Mouse (Mus musculus) kidney, adult 8-10 months (tissue): ENCODE measurements around the gene 4930505A04Rik.
"Not testable (repeated sequence)": the region's sequence is repeated elsewhere in the genome, so short reads cannot be mapped to it uniquely, and the experiment has no call there.

Experiments used
- DNase-seq, 2 experiments: peaks; one replicate each; pipeline ENCODE4 v3.0.0; 2022

Gene 4930505A04Rik

GRCm38 (mm10) chr11:30471751-30472593 lies at the start of gene 4930505A04Rik:
4930505A04Rik (minus strand) TSS chr11:30471827.
- peak; percentile 76 to 82 for DNase-seq

GRCm38 (mm10) chr11:30517133-30517532 lies 45.5 kb upstream of the 4930505A04Rik start:
- DNase-seq: no peak

- DNase-seq: no peak
Measured at GRCm38 (mm10) chr11:30508178-30508577, 36.6 kb upstream of the 4930505A04Rik start.

GRCm38 (mm10) chr11:30498738-30499355 lies 27.2 kb upstream of the 4930505A04Rik start:
- no peak for DNase-seq

- DNase-seq: no peak
Measured at GRCm38 (mm10) chr11:30497151-30497550, 25.5 kb upstream of the 4930505A04Rik start.

GRCm38 (mm10) chr11:30491515-30492260 lies 20.1 kb upstream of the 4930505A04Rik start:
- no peak for DNase-seq

- DNase-seq: no peak
Measured at GRCm38 (mm10) chr11:30488183-30488582, 16.6 kb upstream of the 4930505A04Rik start.

- no peak for DNase-seq
Measured at GRCm38 (mm10) chr11:30483286-30483685, 11.7 kb upstream of the 4930505A04Rik start.

- DNase-seq: no peak
Measured at GRCm38 (mm10) chr11:30471187-30471586, 440 bp downstream of the 4930505A04Rik start.

GRCm38 (mm10) chr11:30454331-30454730 lies 17.3 kb downstream of the 4930505A04Rik start:
- DNase-seq: no peak

GRCm38 (mm10) chr11:30448126-30448525 lies 23.5 kb downstream of the 4930505A04Rik start:
- DNase-seq: no peak

GRCm38 (mm10) chr11:30447561-30447960 lies 24.1 kb downstream of the 4930505A04Rik start:
- no peak for DNase-seq

- not testable (repeated sequence) for DNase-seq
Measured at GRCm38 (mm10) chr11:30444192-30444905, 27.3 kb downstream of the 4930505A04Rik start.

GRCm38 (mm10) chr11:30443746-30444145 lies 27.9 kb downstream of the 4930505A04Rik start:
- DNase-seq: no peak

GRCm38 (mm10) chr11:30433256-30433950 lies 38.2 kb downstream of the 4930505A04Rik start:
- no peak for DNase-seq

GRCm38 (mm10) chr11:30405581-30405980 lies 66.0 kb downstream of the 4930505A04Rik start:
- peak; percentile 49 to 57 for DNase-seq

GRCm38 (mm10) chr11:30404619-30405200 lies 66.9 kb downstream of the 4930505A04Rik start:
- no peak for DNase-seq

- no peak for DNase-seq
Measured at GRCm38 (mm10) chr11:30394351-30394750, 77.3 kb downstream of the 4930505A04Rik start.

- no peak for DNase-seq
Measured at GRCm38 (mm10) chr11:30383076-30383475, 88.6 kb downstream of the 4930505A04Rik start.
